Mouse (Mus musculus): Measurements from ENCODE around the gene Fam172a. TPM values are rescaled to one million over a fixed set of nuclear protein-coding genes. Genes with fewer than 3 reads are reported as not detected.
A peak's percentile ranks its signal among the peaks of the same experiment; 100 is the strongest.

Gene Fam172a
- polyA plus RNA-seq, 1 experiment from 2014 or later: 41.6 TPM

DNA sequence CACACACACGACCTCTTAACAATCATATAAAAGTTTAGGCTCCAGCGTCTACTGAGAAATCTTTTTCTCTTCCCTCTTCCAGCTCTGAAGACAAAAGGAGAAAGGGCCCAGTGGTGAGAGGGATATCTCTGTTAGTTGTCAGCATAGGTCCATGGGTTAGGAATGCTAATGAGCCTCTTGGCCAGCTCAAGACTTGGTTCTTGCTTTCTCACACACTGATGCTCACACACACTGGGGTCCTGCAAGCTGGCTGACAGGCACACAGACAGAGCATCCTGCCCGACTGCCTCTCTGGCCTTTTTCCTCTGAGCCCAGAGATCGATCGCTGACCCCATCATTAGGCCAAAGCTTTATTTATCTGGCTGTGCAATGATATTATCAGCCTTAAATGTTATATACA, 482.2 kb downstream of the Fam172a start:
- H3K27me3 ChIP-seq: peaks cover 59% of the 10 kb centered on the region
- peak overlapping the region; percentile 47 for H3K9ac ChIP-seq (replicated peaks)
- peak overlapping the region; percentile 63 for H3K4me2 ChIP-seq (replicated peaks)
- peaks cover 52% of the 10 kb centered on the region for H3K4me1 ChIP-seq
- peak; percentile 66 for ATAC-seq (ENCODE audit: low FRiP score, low read depth)
- peaks cover 7% of the 10 kb centered on the region; the same call in 1 of the 2 replicates for H3K36me3 ChIP-seq
- H3K4me3 ChIP-seq: peak overlapping the region; percentile 44; the same call in 1 of the 2 replicates
- H3K9me3 ChIP-seq: no peaks in the 10 kb centered on the region
- 4% methylated on average over 5 of the region's 5 CpGs for WGBS
- peak overlapping the region; percentile 85 for H3K27ac ChIP-seq (replicated peaks)

DNA sequence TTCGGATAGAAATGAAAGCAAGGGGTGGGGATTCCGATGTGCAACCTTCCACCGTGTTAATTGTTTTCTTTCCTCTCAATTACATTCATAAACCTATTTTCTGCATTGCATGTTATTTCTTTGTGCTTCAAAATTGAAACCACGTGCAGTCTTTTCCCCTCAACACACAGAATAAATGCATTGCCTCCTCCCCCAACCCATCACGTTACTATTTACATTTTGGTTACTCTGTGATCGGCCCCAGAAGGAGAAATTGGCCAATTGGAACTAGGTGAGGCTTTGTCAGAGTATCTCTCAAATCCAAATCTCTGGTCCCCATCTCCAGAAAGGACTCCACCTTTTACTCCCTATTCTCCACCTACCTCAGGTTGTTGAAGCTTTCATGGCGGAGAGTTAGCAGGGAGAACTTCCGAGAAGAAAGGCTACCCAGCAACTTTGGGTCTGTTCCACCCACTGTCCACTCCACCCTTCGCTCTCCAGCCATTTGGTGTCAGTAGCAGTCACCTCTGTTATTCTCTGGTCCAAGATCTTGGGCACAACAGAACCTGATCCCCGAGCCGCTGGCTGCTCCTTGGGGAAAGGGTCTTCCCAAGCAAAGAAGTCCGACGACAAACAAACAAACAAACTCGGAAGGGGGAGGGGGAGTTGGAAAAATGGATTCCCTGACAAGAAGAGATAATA, 483.1 kb downstream of the Fam172a start:
- peak overlapping the region; percentile 47; the same call in 1 of the 2 replicates for H3K9ac ChIP-seq (replicated peaks)
- H3K4me2 ChIP-seq (replicated peaks): peak overlapping the region; percentile 63
- no peaks in the 10 kb centered on the region for H3K9me3 ChIP-seq
- no peak for ATAC-seq (ENCODE audit: low FRiP score, low read depth)
- peaks cover 57% of the 10 kb centered on the region for H3K27me3 ChIP-seq
- peak overlapping the region; percentile 85 for H3K27ac ChIP-seq (replicated peaks)
- peak overlapping the region; percentile 9; the same call in 1 of the 2 replicates for H3K4me3 ChIP-seq
- H3K36me3 ChIP-seq: peaks cover 13% of the 10 kb centered on the region
- peaks cover 52% of the 10 kb centered on the region for H3K4me1 ChIP-seq
- WGBS: 3% methylated on average over 14 of the region's 14 CpGs

- H3K4me1 ChIP-seq: peaks cover 62% of the 10 kb centered on the region
- H3K27ac ChIP-seq (replicated peaks): peak overlapping the region; percentile 85
- H3K36me3 ChIP-seq: peaks cover 22% of the 10 kb centered on the region
- H3K27me3 ChIP-seq: peaks cover 69% of the 10 kb centered on the region
- H3K9ac ChIP-seq (replicated peaks): 0 out of 2 replicates have a peak overlapping the region, but pooled peaks have one; percentile 20
- H3K9me3 ChIP-seq: no peaks in the 10 kb centered on the region
- no peak overlapping the region for H3K4me3 ChIP-seq
- no peak for ATAC-seq (ENCODE audit: low FRiP score, low read depth)
- H3K4me2 ChIP-seq (replicated peaks): 0 out of 2 replicates have a peak overlapping the region, but pooled peaks have one; percentile 38
- 18% methylated on average over 12 of the region's 12 CpGs for WGBS
These were observed 484.6 kb downstream of the Fam172a start for GRCm38 (mm10) chr13:78186340-78186946.

- peak overlapping the region; percentile 15; the same call in 1 of the 2 replicates for H3K4me3 ChIP-seq
- H3K27me3 ChIP-seq: peaks cover 62% of the 10 kb centered on the region
These were observed 486.0 kb downstream of the Fam172a start for GRCm38 (mm10) chr13:78187833-78188232.

GRCm38 (mm10) chr13:78189586-78189985, 487.8 kb downstream of the Fam172a start:
- H3K4me3 ChIP-seq: peak overlapping the region; percentile 93
- peak overlapping the region; percentile 98 for H3K9ac ChIP-seq (replicated peaks)
- H3K9me3 ChIP-seq: no peaks in the 10 kb centered on the region
- H3K36me3 ChIP-seq: peaks cover 37% of the 10 kb centered on the region
- 34% methylated on average over 10 of the region's 10 CpGs for WGBS
- no peak for ATAC-seq (ENCODE audit: low FRiP score, low read depth)
- H3K27ac ChIP-seq (replicated peaks): peak overlapping the region; percentile 74
- H3K4me1 ChIP-seq: peaks cover 51% of the 10 kb centered on the region
- peak overlapping the region; percentile 64 for H3K4me2 ChIP-seq (replicated peaks)
- peaks cover 61% of the 10 kb centered on the region for H3K27me3 ChIP-seq

More at GRCm38 (mm10) chr13:78187833-78188232, 486.0 kb downstream of the Fam172a start:
- ATAC-seq (ENCODE audit: low FRiP score, low read depth): no peak
- H3K4me2 ChIP-seq (replicated peaks): peak overlapping the region; percentile 38
- peak overlapping the region; percentile 85 for H3K27ac ChIP-seq (replicated peaks)
- H3K9ac ChIP-seq (replicated peaks): peak overlapping the region; percentile 55; the same call in 1 of the 2 replicates
- H3K9me3 ChIP-seq: no peaks in the 10 kb centered on the region
- peaks cover 66% of the 10 kb centered on the region for H3K4me1 ChIP-seq
- peaks cover 31% of the 10 kb centered on the region for H3K36me3 ChIP-seq
- WGBS: 47% methylated on average over 5 of the region's 5 CpGs

GRCm38 (mm10) chr13:78193211-78193610, 491.4 kb downstream of the Fam172a start:
- Histone ChIP-seq H3K4me2 (replicated peaks) (peak overlapping the region; percentile 64), H3K4me1 (peaks cover 32% of the 10 kb centered on the region), H3K4me3 (peak overlapping the region; percentile 93), H3K27me3 (peaks cover 35% of the 10 kb centered on the region), H3K27ac (replicated peaks) (peak overlapping the region; percentile 92), H3K9me3 (no peaks in the 10 kb centered on the region), H3K36me3 (peaks cover 44% of the 10 kb centered on the region), H3K9ac (replicated peaks) (peak overlapping the region; percentile 98)
- WGBS: 20% methylated on average over 4 of the region's 4 CpGs
- ATAC-seq (ENCODE audit: low FRiP score, low read depth): no peak

DNA sequence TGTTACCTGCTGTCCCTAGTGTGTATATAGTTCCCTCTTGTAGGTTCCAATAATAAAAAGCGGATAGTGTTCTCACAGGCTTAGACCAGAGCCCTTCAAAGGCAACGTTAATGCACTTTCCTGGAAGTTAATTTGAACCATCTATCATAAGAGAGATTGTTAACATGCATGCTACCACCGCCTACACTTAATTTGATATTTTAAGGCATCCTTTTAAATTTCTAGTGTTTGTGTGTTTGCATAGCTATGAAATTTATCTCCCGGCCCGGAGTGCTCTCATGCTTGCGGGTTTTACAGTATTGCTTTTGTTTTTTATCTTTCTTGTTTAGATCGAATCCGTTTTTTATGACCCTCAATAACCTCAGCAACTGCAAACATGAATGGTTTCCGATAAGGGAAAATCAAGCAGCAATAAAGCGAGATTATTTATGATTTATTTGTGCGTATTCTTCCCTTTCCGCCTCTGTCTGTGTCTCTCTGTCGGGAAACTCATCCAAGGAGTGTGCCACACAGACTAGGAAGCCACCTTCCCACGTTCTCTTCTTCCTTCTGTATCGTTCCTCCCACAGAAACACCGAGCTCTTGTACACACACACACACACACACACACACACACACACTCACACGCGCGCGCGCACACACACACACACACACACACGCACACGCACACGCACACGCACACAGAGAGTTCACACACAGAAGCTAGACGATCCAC, 492.5 kb downstream of the Fam172a start:
- H3K36me3 ChIP-seq: peaks cover 38% of the 10 kb centered on the region
- peak overlapping the region; percentile 64 for H3K4me2 ChIP-seq (replicated peaks)
- H3K4me1 ChIP-seq: peaks cover 27% of the 10 kb centered on the region
- peak overlapping the region; percentile 98 for H3K9ac ChIP-seq (replicated peaks)
- H3K27me3 ChIP-seq: peaks cover 30% of the 10 kb centered on the region
- ATAC-seq (ENCODE audit: low FRiP score, low read depth): no peak
- H3K27ac ChIP-seq (replicated peaks): peak overlapping the region; percentile 92
- peak overlapping the region; percentile 93 for H3K4me3 ChIP-seq
- 7% methylated on average over 21 of the region's 26 CpGs for WGBS
- H3K9me3 ChIP-seq: no peaks in the 10 kb centered on the region

GRCm38 (mm10) chr13:78194850-78195600, 493.2 kb downstream of the Fam172a start:
- Histone ChIP-seq H3K27ac (replicated peaks) (peak overlapping the region; percentile 92), H3K9ac (replicated peaks) (peak overlapping the region; percentile 98), H3K4me3 (peak overlapping the region; percentile 93), H3K4me1 (peaks cover 20% of the 10 kb centered on the region), H3K27me3 (peaks cover 23% of the 10 kb centered on the region), H3K4me2 (replicated peaks) (peak overlapping the region; percentile 64), H3K36me3 (peaks cover 31% of the 10 kb centered on the region), H3K9me3 (no peaks in the 10 kb centered on the region)
- peak; percentile 13; the same call in 1 of the 2 replicates for ATAC-seq (ENCODE audit: low FRiP score, low read depth)
- 2% methylated on average over 64 of the region's 64 CpGs for WGBS

DNA sequence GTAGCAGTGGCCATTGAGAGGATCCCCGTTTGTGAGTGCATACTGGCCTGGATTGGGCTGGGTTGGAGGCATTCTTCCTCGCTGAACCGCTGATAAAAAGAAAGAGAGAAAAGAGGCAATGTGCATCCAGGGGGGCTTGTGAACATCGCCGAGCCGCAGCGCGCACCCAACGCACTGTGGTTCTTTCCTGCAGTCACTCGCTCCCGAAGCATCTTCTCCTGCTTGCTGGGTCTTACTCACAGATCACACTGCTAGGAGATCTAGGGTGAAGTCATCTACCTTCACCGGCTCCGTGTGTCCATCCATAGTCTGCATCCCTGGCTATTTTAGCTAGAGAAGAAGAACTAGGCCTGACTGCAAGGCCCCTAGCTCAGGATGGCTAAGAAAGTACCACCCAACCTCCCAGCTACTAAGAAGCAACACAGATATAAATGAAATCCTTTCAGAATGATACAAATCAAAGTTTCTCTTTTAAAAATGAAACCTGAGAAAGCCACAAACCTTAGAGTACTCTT, 493.8 kb downstream of the Fam172a start:
- Histone ChIP-seq H3K4me3 (peak overlapping the region; percentile 93), H3K9me3 (no peaks in the 10 kb centered on the region), H3K36me3 (peaks cover 27% of the 10 kb centered on the region), H3K4me1 (peaks cover 14% of the 10 kb centered on the region), H3K9ac (replicated peaks) (peak overlapping the region; percentile 98), H3K27ac (replicated peaks) (peak overlapping the region; percentile 92), H3K27me3 (peaks cover 17% of the 10 kb centered on the region), H3K4me2 (replicated peaks) (peak overlapping the region; percentile 64)
- WGBS: 2% methylated on average over 13 of the region's 13 CpGs
- no peak for ATAC-seq (ENCODE audit: low FRiP score, low read depth)

- Histone ChIP-seq H3K27ac (replicated peaks) (peak overlapping the region; percentile 92), H3K27me3 (peaks cover 13% of the 10 kb centered on the region), H3K4me2 (replicated peaks) (peak overlapping the region; percentile 64), H3K9ac (replicated peaks) (peak overlapping the region; percentile 98), H3K36me3 (peaks cover 23% of the 10 kb centered on the region), H3K4me3 (peak overlapping the region; percentile 93), H3K4me1 (peaks cover 7% of the 10 kb centered on the region), H3K9me3 (no peaks in the 10 kb centered on the region)
- ATAC-seq (ENCODE audit: low FRiP score, low read depth): no peak
- 6% methylated on average over 7 of the region's 7 CpGs for WGBS
These were observed 494.5 kb downstream of the Fam172a start for GRCm38 (mm10) chr13:78196236-78196796.
